Mouse (Mus musculus) ES-E14 (cell line): ENCODE measurements around the gene Scn2b. TPM values are rescaled to one million over a fixed set of nuclear protein-coding genes. Genes with fewer than 3 reads are reported as not detected.

Experiments
- DNase-seq: peaks from one replicate; pipeline ENCODE4 v3.0.0-alpha.2; 2013; ENCODE audit warnings: low read depth, low spot score
- H3K27ac ChIP-seq: 2 replicates; pipeline ENCODE4 v1.5.1; 2012; ENCODE audit warnings: low read depth, mild to moderate bottlenecking, low read length, moderate library complexity, mixed read lengths; ENCODE audit not compliant: poor library complexity, insufficient read depth, severe bottlenecking
- H3K36me3 ChIP-seq: 2 replicates; pipeline ENCODE4 v1.6.1; 2012; ENCODE audit warnings: mild to moderate bottlenecking, low read length, moderate library complexity, mixed read lengths; ENCODE audit not compliant: control insufficient read depth, poor library complexity, insufficient read depth, severe bottlenecking
- H3K4me1 ChIP-seq, 2 experiments: fragments of 150-350 bp in 1 of 2; sonication (generic) in 1 of 2; 2 replicates each; pipeline ENCODE4 v1.6.1; 2012; ENCODE audit warnings: low read length in 2 of 2, mild to moderate bottlenecking in 1 of 2, mixed read lengths in 1 of 2; ENCODE audit not compliant: control insufficient read depth in 2 of 2, insufficient read depth in 2 of 2, poor library complexity in 1 of 2
- H3K4me3 ChIP-seq, 2 experiments: fragments of 150-350 bp in 1 of 2; sonication (generic) in 1 of 2; 2 replicates each; pipeline ENCODE4 v1.5.1; 2012; ENCODE audit warnings: low read length in 2 of 2, low read depth in 1 of 2, mild to moderate bottlenecking in 1 of 2, mixed read lengths in 1 of 2; ENCODE audit not compliant: insufficient read depth in 1 of 2, poor library complexity in 1 of 2, severe bottlenecking in 1 of 2
- H3K9ac ChIP-seq: 2 replicates; pipeline ENCODE4 v1.6.1; 2012; ENCODE audit warnings: low read depth, mild to moderate bottlenecking, low read length, mixed read lengths; ENCODE audit not compliant: poor library complexity, insufficient read depth, severe bottlenecking
- H3K9me3 ChIP-seq: fragments of 150-350 bp; sonication (generic); 2 replicates; pipeline ENCODE4 v1.6.1; 2012; ENCODE audit warnings: low read depth, mild to moderate bottlenecking, low read length; ENCODE audit not compliant: control insufficient read depth, insufficient read depth
- CHD2 ChIP-seq: IDR thresholded peaks from 2 replicates; pipeline ENCODE4 v1.6.1; 2014; ENCODE audit warnings: mild to moderate bottlenecking, low read depth, low read length, inconsistent platforms
- HCFC1 ChIP-seq: IDR thresholded peaks from 2 replicates; pipeline ENCODE4 v1.6.1; 2012; ENCODE audit warnings: low read length, inconsistent platforms, borderline replicate concordance; ENCODE audit not compliant: insufficient read depth
- MAFK ChIP-seq: IDR thresholded peaks from 2 replicates; pipeline ENCODE4 v1.6.1; 2014; ENCODE audit warnings: mild to moderate bottlenecking, low read depth, low read length, inconsistent platforms; ENCODE audit not compliant: insufficient read depth
- ZC3H11A ChIP-seq: IDR thresholded peaks from 2 replicates; pipeline ENCODE4 v1.6.1; 2012; ENCODE audit warnings: low read depth, mild to moderate bottlenecking, inconsistent platforms, low read length, borderline replicate concordance
- ZNF384 ChIP-seq: IDR thresholded peaks from 2 replicates; pipeline ENCODE4 v1.6.1; 2012; ENCODE audit warnings: low read depth, low read length, inconsistent platforms
- in situ Hi-C, 2 experiments: fragments of 600-800 bp; cut with MboI; formaldehyde crosslinking; loops; one replicate each; pipeline ENCODE4 v1.15.1; 2025; ENCODE audit warnings: low sequenced_read_pairs in 2 of 2, inconsistent platforms in 1 of 2; ENCODE audit not compliant: unreplicated experiment in 2 of 2
- total RNA-seq: library from RNA; depleted of rRNA; stranded (reverse); fragments of 300-350 nt; gene quantifications from 2 replicates; pipeline ENCODE4 v1.2.3, GENCODE M21; 2012

Scn2b gene
- total RNA-seq, 1 experiment, result 1.1 TPM

DNA sequence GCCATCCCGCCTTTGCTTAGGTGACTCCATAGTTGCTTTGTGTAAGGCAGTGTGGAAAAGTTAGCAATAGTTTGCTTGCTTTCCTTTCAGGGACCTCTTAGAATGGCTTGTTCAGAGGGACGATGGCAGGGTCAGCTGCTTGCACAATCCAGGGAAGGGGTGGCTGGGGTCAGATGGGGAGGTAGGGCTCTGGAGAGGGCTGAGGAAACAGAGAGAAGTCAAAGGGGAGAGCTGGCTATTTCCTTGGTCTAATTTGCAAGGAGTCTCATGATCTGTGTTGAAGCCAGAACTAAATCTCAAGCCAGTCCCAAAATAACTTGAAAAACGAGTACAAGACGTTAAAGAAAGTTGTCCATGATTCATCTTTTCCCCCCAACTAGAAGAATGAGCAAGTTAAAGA is 24.9 kb upstream of the Scn2b start:
- Histone ChIP-seq H3K9ac (no peak overlapping the region), H3K9me3 (no peaks in the 10 kb centered on the region), H3K4me1 (0 out of 4 replicates have a peak, but pooled peaks cover 0 to 4% of the 10 kb centered on the region in 2 experiments), H3K27ac (no peak overlapping the region), H3K36me3 (no peaks in the 10 kb centered on the region), H3K4me3 (peak overlapping the region in 1 of 2 experiments; percentile 45; a peak in 1 of 4 replicates)
- TF ChIP-seq HCFC1 (no peak), ZNF384 (no peak), MAFK (no peak), CHD2 (no peak), ZC3H11A (no peak)
- DNase-seq, result no peak
- in situ Hi-C loops, result no loop called here

DNA sequence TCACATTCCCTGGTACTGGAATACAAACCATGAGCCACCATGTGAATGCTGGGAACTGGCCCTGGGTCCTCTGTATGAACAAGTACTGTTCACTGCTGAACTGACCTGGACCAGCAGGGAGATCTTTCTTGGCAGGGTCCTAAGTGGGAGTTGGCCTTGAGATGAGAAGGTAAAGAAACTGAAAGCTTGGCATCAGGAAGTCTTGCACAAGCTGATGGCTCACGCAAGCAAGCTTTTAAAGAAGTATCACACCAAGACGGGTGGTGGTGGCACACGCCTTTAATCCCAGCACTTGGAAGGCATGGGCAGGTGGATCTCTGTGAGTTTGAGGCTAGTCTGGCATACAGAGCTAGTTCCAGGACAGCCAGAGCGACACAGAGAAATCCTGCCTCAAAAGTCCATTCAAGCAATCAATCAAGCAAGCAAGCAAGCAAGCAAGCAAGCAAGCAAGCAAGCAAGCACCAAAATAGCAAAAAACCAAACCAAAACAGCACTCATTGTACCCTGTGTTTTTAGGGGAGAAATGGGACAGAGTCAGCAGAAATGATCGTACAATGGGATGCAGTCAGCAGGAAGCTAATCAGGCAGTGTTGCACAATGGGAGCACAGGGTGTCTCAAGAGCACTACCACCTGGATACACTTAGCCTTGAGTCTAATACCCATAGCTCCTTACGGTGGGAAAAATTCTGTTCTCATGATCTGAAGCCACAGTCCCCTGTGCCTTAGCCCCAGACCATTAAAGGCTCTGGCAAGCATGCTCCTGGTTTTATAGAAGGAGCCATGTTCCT is 22.2 kb upstream of the Scn2b start:
- no peaks in the 10 kb centered on the region for H3K9me3 ChIP-seq
- no peak for DNase-seq
- 0 out of 4 replicates have a peak, but pooled peaks cover 0 to 4% of the 10 kb centered on the region in 2 experiments for H3K4me1 ChIP-seq
- H3K36me3 ChIP-seq, result no peaks in the 10 kb centered on the region
- in situ Hi-C loops, result no loop called here
- no peak overlapping the region for H3K4me3 ChIP-seq
- no peak overlapping the region for H3K9ac ChIP-seq
- no peak for TF ChIP-seq ZNF384
- TF ChIP-seq HCFC1, result no peak
- TF ChIP-seq ZC3H11A, result no peak
- no peak for TF ChIP-seq CHD2
- no peak for TF ChIP-seq MAFK
- H3K27ac ChIP-seq, result no peak overlapping the region

DNA sequence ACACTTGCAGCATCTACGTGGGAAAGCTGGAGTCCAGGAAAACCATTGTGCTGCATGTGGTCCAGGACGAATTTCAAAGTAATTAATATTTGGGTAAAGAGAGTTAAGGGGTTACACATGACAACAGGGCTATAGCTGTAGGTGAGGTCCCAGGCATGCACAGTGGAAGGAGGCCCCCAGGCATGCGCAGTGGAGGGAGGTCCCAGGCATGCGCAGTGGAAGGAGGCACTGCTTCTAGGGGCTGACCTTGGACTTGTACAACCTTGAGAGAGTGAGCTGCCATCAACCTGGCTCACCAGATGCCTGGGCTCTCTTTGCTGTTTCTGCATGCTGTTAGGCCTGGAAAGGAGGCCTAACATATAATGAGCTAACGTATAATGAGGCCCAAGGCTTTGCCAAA is 19.7 kb upstream of the Scn2b start:
- Histone ChIP-seq H3K9ac (no peak overlapping the region), H3K9me3 (no peaks in the 10 kb centered on the region), H3K4me1 (no peaks in the 10 kb centered on the region), H3K36me3 (no peaks in the 10 kb centered on the region), H3K4me3 (no peak overlapping the region), H3K27ac (no peak overlapping the region)
- TF ChIP-seq ZC3H11A, result no peak
- no peak for TF ChIP-seq HCFC1
- no peak for TF ChIP-seq MAFK
- TF ChIP-seq CHD2, result no peak
- TF ChIP-seq ZNF384, result no peak
- no peak for DNase-seq
- in situ Hi-C loops, result no loop called here

DNA sequence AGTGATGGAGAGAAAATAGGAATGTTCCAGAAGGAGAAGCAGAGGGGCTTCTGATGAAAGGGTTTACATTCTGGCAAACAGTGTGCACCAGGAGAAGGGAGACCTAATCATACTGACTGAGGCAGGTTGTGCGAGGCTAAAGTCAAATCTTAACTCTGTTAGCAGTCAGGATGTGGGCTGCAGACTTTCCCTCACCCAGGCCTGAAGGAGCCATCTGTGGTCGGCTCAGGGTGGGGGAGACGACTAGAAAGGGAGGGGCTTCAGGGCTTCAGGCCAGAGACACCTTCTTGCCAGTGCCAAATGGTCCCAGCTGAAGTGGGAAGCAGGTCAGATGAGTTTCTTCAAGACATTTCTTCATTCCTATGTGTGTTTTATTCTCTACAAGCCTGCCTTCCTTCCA is 19.2 kb upstream of the Scn2b start:
- Histone ChIP-seq H3K4me3 (no peak overlapping the region), H3K4me1 (no peaks in the 10 kb centered on the region), H3K27ac (no peak overlapping the region), H3K9ac (no peak overlapping the region), H3K36me3 (no peaks in the 10 kb centered on the region), H3K9me3 (no peaks in the 10 kb centered on the region)
- DNase-seq, result no peak
- in situ Hi-C loops, result no loop called here
- TF ChIP-seq ZNF384 (no peak), HCFC1 (no peak), MAFK (no peak), CHD2 (no peak), ZC3H11A (no peak)
